Mouse (Mus musculus): ENCODE results near the gene Ppp6r3.

Gene Ppp6r3

DNA sequence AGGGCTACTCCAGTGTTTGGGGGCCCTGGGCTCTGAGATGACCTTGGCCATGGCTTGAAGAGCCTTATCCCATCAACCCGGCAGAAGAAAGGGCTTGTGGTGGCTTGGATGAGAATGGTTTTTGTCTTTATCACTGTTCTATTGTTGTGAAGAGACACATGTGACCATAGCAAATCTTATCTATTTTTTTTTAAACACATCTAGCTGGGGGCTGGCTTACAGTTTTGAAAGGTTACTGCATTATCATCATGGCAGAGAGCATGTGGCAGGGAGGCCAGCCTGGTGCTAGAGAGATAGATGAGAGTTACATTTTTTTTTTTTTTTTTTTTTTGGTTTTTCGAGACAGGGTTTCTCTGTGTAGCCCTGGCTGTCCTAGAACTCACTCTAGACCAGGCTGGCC lies 143.6 kb downstream of the Ppp6r3 start:
- in situ Hi-C loops (cut with MseI, MboI): loop anchor here (5.0 kb wide), 2 partner anchors 40 to 45 kb away; partner anchors contain the start of gene Tesmin (in 1 of the 2)

DNA sequence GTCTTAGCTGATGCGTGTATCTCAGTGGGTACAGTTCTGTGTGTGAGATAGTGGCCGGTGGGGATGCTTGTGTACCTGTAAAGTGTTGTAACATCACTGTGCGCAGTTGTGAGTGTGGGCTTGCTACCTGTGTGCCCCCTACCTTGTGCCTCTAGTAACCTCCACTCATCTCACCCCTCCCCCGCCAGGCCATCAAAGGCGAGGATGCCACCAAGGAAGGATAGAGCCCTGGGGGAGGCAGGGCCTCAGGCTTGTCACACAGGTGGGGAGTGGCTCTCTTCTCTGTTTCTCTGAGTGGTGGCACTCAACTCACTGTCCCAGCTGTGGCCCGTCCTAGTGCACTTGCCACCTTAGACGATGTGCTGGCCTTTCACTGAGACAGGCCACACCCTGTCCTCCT lies 144.5 kb downstream of the Ppp6r3 start:
- in situ Hi-C loops (cut with MseI, MboI): loop anchor here (5.0 kb wide), 2 partner anchors 39 to 44 kb away; partner anchors contain the start of gene Tesmin (in 1 of the 2)

DNA sequence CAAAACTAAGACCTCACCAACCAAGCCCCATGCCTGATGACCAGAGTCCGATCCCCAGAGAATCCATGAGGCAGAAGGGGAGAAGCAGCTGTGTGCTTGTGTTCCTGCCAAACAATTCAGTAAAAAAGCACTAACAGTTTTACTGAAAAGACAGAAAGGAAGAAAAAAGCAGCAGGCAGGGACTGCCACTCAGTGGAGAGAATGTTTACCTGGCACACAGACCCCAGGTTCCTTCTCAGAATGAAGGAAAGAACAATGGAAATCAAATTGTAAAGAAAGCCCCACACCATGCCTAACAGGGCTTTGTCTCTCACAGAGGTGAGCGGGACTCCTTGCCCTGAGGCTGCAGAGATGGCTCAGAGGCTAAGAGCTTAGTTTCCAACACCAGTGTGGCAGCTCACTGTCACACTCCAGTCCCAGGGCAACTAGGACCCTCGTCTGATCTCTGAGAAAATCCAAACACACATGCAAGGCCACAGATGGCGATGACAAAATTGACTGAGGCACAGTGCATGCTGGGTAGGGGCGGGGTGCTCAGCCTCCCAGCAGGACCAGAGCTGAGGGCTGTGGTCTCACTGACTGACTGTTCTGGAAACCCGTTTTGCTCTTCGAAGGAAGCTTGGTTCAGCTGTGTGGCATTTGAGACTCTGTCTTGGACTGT lies 146.3 kb downstream of the Ppp6r3 start:
- in situ Hi-C loops (cut with MseI, MboI): no loop called here

DNA sequence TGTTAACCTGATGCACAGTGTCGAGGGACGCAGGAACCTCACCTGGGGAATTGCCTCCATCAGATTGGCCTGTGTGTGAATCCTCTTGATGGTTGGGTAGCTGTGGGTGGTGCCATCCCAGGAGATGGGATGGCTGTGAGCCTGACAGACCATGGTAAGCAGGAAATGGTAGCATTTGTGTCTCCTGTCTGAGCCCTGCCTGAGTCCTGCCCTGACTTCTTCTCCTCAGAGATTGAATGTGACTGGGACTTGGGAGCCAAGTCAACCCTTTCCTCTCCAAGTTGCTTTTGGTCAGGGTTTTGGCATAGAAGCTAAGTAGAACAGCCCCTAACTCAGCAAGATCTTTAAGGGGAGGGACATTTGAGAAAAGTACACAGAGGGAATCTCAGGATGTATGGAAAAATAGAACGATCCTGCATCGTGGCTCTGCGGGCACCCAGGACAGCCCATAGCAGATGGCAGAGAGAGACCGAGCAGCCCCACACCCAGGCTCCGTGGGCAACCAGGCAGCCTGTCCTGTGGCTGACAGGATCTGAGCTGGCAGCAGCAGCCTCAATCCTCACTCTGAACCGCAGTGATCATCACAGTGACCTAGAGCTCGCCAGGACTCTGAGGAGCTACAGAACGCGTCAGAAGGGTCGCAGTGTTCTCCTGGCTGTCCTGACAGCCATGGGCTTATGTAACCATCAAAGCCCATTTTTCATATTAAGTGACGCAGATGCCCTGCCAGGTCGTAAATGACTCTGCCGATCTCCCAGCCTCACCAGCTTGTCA lies 147.3 kb downstream of the Ppp6r3 start:
- in situ Hi-C loops (cut with MseI, MboI): no loop called here

DNA sequence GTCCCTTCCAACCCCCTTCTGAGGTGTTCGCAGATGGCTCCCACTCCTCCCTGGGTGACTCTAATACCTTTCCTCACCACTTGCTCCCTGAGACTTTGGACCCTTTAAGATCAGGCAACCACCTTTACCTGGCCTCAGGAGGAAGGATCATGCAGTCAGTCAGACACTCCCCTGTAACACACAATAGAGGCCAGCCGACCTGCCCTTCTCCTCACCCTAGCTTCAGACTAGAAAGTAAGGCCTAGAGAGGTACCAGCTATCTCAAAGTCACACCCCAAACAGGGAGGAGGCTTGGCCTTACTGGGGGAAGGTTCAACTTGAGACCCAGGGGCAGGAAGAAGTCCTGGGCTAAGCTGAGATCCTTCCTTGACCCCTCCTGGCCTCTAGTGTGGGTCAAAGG lies 151.3 kb downstream of the Ppp6r3 start:
- in situ Hi-C loops (cut with MseI, MboI): no loop called here

DNA sequence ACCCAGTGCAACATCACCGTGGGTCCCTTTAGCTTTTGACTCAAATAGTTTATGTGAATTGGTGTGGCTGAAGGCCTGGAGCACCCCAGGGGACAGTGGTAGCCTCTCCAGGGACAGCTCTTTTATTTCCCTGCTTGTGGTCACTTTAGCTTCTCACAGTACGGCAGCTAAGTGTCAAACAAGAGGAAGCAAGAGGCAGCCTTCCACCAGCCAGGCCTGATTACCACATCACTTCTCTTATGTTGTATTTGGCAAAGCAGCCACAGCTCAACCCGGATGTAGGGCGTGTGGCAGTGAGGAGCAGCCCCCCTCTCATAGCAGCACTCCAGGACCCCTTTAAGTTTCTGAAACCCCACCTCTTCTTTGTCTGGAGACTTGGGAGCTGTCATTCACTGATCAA lies 152.6 kb downstream of the Ppp6r3 start:
- in situ Hi-C loops (cut with MseI, MboI): no loop called here

DNA sequence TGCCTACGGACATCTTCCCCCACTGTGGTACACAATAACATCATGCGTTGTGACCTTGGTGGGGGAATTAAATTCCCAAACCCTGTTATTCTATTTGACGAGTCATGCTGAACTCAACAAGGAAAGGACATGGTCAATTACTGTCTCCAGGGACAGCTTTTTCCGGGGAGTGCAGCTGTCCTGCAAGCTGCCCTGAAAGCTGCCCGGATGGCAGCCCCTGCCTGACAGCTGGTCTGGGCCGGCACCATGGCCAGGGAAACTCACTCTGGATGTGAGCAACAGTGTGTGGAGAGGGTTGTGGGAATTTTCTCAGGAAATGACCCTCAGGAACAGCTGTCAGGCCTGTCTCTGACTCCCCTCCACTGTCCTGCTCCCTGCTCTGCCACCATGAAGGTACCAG lies 153.1 kb downstream of the Ppp6r3 start:
- in situ Hi-C loops (cut with MseI, MboI): no loop called here

DNA sequence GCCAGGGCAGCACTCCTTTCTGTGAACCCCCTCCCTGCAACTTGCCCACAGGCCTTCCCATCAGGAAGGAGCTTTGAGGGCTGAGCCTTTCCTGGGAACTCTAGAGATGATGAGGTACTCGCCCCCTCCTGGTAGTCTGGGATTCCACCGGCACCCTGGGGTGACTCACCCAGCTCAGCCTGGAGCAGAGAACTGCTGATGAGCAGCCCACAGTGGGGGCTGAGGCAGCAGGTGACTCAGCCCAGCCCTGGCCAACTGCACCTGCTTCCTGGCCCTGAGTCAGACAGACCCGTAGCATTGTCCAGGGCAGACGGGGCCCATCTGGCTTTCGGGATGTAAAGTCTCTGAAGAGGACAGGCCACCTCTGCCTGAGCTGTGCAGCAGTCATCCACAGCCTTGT lies 156.3 kb downstream of the Ppp6r3 start:
- in situ Hi-C loops (cut with MseI, MboI): no loop called here

DNA sequence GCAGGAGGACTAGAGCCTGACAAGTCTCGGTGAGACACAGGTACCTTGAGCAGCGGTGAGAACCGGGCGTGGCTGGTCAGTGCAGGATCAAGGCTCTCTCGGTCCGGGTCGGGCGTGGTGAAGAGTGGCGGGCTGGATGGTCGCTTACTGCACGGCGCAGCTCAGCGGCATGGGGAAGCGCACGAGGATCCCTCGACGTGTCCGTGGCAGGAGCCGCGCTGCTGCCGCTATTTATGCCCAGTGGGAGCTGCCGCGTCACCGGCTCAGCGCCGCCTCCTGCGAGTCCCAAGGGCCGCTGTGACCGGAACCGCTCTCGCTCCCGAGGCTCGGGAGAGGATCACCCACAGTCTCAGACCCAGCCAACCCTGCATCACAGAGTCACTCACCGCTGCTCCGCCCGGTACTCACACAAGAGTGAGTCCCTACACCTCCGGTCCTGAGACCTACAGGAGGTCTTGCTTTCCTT lies 161.2 kb downstream of the Ppp6r3 start, which contains the start of gene Gal:
Gene Gal, minus strand, starts transcription at position 277 of the 466 bp plus-strand sequence.
- in situ Hi-C loops (cut with MseI, MboI): no loop called here

DNA sequence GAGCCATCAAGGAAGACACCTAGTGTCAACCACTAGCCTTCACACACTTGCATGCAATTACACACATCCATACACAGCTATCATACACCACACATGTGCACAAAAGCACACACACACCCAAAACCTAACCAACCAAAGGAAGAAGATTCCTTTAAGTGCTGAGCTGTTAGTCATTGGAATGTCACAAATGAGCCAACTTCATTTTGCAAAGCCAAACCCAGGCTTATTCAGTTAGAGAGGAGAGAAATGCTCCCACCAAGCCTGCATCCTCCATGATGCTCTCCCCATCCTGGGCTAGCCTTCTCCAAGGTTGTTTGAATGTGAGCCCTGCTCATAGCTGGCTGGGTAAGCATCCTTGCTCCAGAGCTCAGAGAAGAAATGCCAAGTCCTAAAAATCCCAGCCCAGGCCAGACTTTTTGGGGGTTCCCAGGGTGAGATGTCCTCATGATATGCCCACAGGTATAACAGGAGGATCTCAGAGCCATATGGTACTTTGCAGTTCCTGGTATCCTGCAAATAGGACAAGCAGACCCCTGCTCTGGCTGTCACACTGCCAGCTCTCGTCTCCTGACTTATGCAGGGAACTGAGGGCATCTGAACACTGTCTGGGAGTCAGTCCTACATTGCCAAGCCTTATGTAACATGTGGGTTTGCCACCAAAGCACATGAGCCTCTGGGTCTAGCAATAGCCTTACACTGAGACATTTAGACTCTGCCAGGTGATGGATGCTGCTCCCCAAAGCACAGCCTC lies 169.8 kb downstream of the Ppp6r3 start:
- in situ Hi-C loops (cut with MseI, MboI): no loop called here

Data from mouse trophoblast stem cell (cell line).